Mouse (Mus musculus) embryonic facial prominence, embryonic 11.5 days (tissue): Measurements from ENCODE around the gene B3galt1. TPM values are rescaled to one million over a fixed set of nuclear protein-coding genes. Genes with fewer than 3 reads are reported as not detected.

Experiments used
- ATAC-seq: fragments of 200-750 bp; cut with Nextera tagmentation; replicated peaks from 2 replicates; pipeline ENCODE4 v1.8.0; 2017; ENCODE audit warnings: low read depth; ENCODE audit not compliant: insufficient number of reproducible peaks, low FRiP score, low TSS enrichment
- DNase-seq: peaks from one replicate; pipeline ENCODE4 v3.0.0-alpha.2; 2015; ENCODE audit warnings: low spot score
- H3K27ac ChIP-seq: fragments of 300-500 bp; sonication (generic); replicated peaks from 2 replicates; pipeline ENCODE4 v1.5.1; 2014; ENCODE audit warnings: mild to moderate bottlenecking, low read depth, low read length, control low read depth
- H3K27me3 ChIP-seq: fragments of 300-500 bp; sonication (generic); 2 replicates; pipeline ENCODE4 v1.6.1; 2014; ENCODE audit warnings: mild to moderate bottlenecking, low read length, moderate library complexity, mixed read lengths; ENCODE audit not compliant: control insufficient read depth, insufficient read depth
- H3K36me3 ChIP-seq: fragments of 300-500 bp; sonication (generic); replicated peaks from 2 replicates; pipeline ENCODE4 v1.6.1; 2014; ENCODE audit warnings: low read depth, mild to moderate bottlenecking, low read length, moderate library complexity, mixed read lengths; ENCODE audit not compliant: control insufficient read depth, insufficient read depth
- H3K4me1 ChIP-seq: fragments of 300-500 bp; sonication (generic); 2 replicates; pipeline ENCODE4 v1.6.1; 2014; ENCODE audit warnings: low read length, mixed read lengths; ENCODE audit not compliant: control insufficient read depth, insufficient read depth
- H3K4me2 ChIP-seq: fragments of 300-500 bp; sonication (generic); 2 replicates; pipeline ENCODE4 v1.6.1; 2014; ENCODE audit warnings: low read depth, mild to moderate bottlenecking, control low read depth, low read length, moderate library complexity
- H3K4me3 ChIP-seq: fragments of 300-500 bp; sonication (generic); 2 replicates; pipeline ENCODE4 v1.5.1; 2014; ENCODE audit warnings: low read depth, low read length, control low read depth
- H3K9ac ChIP-seq: fragments of 300-500 bp; sonication (generic); replicated peaks from 2 replicates; pipeline ENCODE4 v1.6.1; 2014; ENCODE audit warnings: mild to moderate bottlenecking, control low read depth, low read length
- H3K9me3 ChIP-seq: fragments of 300-500 bp; sonication (generic); replicated peaks from 2 replicates; pipeline ENCODE4 v1.6.1; 2016; ENCODE audit warnings: mild to moderate bottlenecking, low read length, inconsistent platforms, mixed read lengths; ENCODE audit not compliant: control insufficient read depth
- WGBS: fragments of 180-500 bp; shearing (Covaris S2); extraction: QIAGEN DNeasy Blood & Tissue Kit; methylation state at CpG from one replicate; pipeline ENCODE4 v1.1.7; 2014; 5-methylcytosine and 5-hydroxymethylcytosine counted together
- polyA plus RNA-seq: library from polyadenylated mRNA; unstranded; fragments of >200 nt; fragmentation: Nextera tagmentation; extraction: Ambion mirVana; gene quantifications from 2 replicates; pipeline ENCODE4 v1.2.1, GENCODE M21; 2014

The B3galt1 gene
- polyA plus RNA-seq, 1 experiment from 2014 or later: 9.3 TPM

DNA sequence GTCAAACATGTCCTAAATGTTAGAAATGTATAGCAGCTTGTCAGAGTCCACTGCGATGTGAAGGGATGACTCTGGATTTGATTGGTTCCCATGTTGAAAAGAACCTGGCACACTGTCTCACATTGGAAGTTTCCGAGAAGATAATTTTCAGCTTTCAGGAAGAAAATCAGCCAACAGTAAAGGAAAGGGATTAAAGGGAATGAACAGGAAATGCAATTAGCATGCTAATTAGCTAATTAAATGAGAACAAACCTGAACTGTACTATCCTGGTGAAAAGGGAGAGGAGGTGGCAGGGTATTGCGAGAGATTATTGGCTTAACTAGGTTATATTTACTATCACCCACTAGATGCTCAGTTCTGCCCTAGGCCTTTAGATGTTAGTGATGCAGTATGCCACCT, 185.9 kb downstream of the B3galt1 start:
- no peaks in the 10 kb centered on the region for H3K36me3 ChIP-seq
- H3K27me3 ChIP-seq: no peaks in the 10 kb centered on the region
- ATAC-seq: no peak
- WGBS: 77% methylated on average over 3 of the region's 3 CpGs
- no peaks in the 10 kb centered on the region for H3K9me3 ChIP-seq
- H3K4me3 ChIP-seq: no peak overlapping the region
- H3K27ac ChIP-seq: no peak overlapping the region
- DNase-seq: no peak
- no peak overlapping the region for H3K4me2 ChIP-seq
- no peak overlapping the region for H3K9ac ChIP-seq
- H3K4me1 ChIP-seq: no peaks in the 10 kb centered on the region

DNA sequence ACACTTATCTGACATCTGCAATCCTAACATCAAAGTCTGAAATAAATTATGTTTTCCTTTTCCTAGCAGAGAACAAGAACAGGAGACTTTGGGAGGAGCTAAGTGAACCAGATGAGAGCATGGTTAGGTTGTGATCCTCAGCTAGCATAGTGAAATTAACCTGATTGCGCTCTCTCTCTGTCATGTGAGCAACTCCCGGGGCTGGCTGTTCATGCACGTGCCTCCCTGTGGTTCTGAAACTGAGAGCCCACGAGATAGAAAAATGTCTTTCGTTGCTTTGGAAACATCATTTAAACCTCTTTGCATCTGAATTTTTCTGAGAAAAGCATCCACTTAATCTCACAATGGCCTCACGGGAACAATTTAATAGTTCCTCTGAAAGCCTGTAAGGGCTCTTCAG, 190.8 kb downstream of the B3galt1 start:
- no peak overlapping the region for H3K4me3 ChIP-seq
- no peak overlapping the region for H3K4me2 ChIP-seq
- WGBS: 70% methylated on average over 6 of the region's 6 CpGs
- no peak overlapping the region for H3K27ac ChIP-seq
- no peak overlapping the region for H3K9ac ChIP-seq
- no peaks in the 10 kb centered on the region for H3K9me3 ChIP-seq
- ATAC-seq: no peak
- no peaks in the 10 kb centered on the region for H3K36me3 ChIP-seq
- H3K27me3 ChIP-seq: no peaks in the 10 kb centered on the region
- H3K4me1 ChIP-seq: no peaks in the 10 kb centered on the region
- DNase-seq: no peak

DNA sequence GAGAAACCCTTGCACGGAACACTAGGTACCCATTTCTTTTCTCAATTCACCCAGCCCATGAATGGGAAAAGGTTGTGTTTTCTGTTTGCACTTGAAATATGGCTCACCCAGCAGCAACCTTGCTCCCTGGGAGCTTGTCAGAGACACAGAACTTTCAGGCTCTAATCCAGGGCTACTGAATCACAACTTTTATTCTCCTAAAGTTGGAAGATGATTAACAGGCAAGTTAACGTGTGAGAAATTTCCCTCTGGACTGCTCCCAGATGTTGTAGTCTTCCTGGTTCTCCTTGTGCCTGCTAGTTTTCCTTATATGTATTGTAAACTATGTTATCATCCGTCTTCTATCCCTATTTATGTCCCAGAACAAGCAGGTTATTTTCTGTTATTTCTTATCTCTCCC, 221.9 kb downstream of the B3galt1 start:
- no peaks in the 10 kb centered on the region for H3K36me3 ChIP-seq
- ATAC-seq: no peak

DNA sequence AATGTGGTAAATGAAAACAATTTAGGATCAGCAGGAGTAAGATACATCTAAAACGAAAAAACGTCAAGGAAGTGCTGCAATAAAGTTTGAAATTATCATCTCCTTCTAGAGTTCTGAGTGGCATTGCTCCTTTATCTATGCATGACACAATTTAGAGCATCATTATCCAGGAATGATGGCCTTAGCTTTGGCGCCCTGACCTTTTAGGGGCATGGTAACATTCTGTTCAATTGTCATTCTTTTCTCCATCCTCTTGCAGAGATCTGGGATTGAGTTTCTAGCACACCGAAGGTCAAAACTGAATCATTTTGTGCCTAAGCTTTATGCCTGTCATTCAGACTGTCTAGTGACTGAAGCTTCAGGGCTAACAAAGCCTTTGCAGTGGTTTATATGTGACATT, 231.9 kb downstream of the B3galt1 start:
- ATAC-seq (no peak), DNase-seq (no peak)
- 76% methylated on average over 4 of the region's 4 CpGs for WGBS
- Histone ChIP-seq H3K9me3 (no peaks in the 10 kb centered on the region), H3K4me3 (no peak overlapping the region), H3K27ac (no peak overlapping the region), H3K36me3 (no peaks in the 10 kb centered on the region), H3K27me3 (no peaks in the 10 kb centered on the region), H3K4me1 (no peaks in the 10 kb centered on the region), H3K9ac (no peak overlapping the region), H3K4me2 (no peak overlapping the region)

More for the DNA sequence above, 221.9 kb downstream of the B3galt1 start:
- Histone ChIP-seq H3K4me2 (no peak overlapping the region), H3K4me3 (no peak overlapping the region), H3K4me1 (no peaks in the 10 kb centered on the region), H3K27ac (no peak overlapping the region), H3K9me3 (no peaks in the 10 kb centered on the region), H3K9ac (no peak overlapping the region), H3K27me3 (no peaks in the 10 kb centered on the region)
- 80% methylated on average over 3 of the region's 3 CpGs for WGBS
- no peak for DNase-seq

DNA sequence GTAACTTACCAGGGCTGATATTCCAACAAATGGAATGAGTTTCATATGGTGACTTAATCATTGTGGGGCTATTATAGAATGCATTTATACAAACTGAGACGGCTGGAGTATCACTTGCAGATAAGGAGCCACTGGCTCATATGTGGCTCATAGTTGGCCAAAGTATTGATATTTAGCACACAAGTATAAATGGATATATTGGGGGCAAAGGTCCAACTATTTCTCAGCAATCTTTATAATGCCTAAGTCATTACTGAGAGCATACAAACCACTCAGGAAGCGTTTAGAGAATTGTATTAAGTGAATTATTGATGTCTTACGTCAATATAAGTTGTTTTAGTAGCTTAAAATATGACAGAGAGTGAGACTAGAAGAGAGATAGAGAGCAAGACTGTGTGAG, 234.3 kb downstream of the B3galt1 start:
- no peak for DNase-seq
- no peak overlapping the region for H3K4me2 ChIP-seq
- ATAC-seq: no peak
- no peaks in the 10 kb centered on the region for H3K4me1 ChIP-seq
- H3K27ac ChIP-seq: no peak overlapping the region
- no peak overlapping the region for H3K4me3 ChIP-seq
- H3K9me3 ChIP-seq: no peaks in the 10 kb centered on the region
- WGBS: 81% methylated on average over 3 of the region's 3 CpGs
- H3K27me3 ChIP-seq: no peaks in the 10 kb centered on the region
- no peaks in the 10 kb centered on the region for H3K36me3 ChIP-seq
- no peak overlapping the region for H3K9ac ChIP-seq

DNA sequence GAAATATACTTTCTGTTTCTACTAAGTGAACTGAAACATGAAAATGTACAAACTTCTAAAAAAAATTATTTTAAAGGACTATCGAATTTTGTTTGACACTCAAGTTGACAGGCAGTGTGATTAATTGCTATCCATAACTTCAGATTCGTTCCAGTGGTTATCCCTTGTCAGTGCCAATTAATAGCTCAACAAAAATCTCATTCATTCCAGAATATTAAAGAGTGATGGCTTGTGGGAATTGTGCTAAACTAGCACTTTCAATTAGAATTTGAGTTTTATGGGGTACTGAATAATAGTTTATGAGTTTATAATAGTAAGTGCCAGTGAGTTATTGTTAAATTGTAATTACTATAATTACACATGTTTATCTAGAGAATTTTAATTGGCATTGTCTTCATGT, 250.5 kb downstream of the B3galt1 start:
- DNase-seq (no peak), ATAC-seq (no peak)
- WGBS: 65% methylated on average over 2 of the region's 2 CpGs
- Histone ChIP-seq H3K4me1 (no peaks in the 10 kb centered on the region), H3K27me3 (no peaks in the 10 kb centered on the region), H3K4me2 (no peak overlapping the region), H3K9ac (no peak overlapping the region), H3K4me3 (no peak overlapping the region), H3K27ac (no peak overlapping the region), H3K9me3 (no peaks in the 10 kb centered on the region), H3K36me3 (no peaks in the 10 kb centered on the region)

DNA sequence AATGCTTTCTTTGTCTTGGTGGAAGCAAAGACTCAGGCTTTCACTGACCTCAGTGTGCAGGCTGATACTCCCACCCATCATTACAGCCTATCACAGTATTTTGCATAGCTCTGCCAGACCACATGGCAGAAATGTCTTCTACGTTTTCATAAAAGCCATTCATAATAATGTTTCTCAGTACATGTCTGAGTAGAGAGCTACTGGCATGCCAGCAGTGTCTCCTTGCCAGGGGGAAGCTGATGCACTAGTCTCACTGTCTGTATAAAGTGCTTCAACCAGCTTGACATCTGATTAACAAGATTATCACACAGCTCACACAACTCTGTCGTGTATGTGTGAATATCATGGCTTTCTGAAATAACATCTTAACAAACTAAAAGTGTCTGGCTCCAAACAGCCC, 252.3 kb downstream of the B3galt1 start:
- WGBS: 68% methylated on average over 2 of the region's 2 CpGs
- no peak overlapping the region for H3K4me3 ChIP-seq
- DNase-seq (no peak), ATAC-seq (no peak)
- H3K4me2 ChIP-seq: no peak overlapping the region
- H3K36me3 ChIP-seq: no peaks in the 10 kb centered on the region
- H3K4me1 ChIP-seq: no peaks in the 10 kb centered on the region
- no peaks in the 10 kb centered on the region for H3K27me3 ChIP-seq
- no peak overlapping the region for H3K27ac ChIP-seq
- no peaks in the 10 kb centered on the region for H3K9me3 ChIP-seq
- no peak overlapping the region for H3K9ac ChIP-seq

DNA sequence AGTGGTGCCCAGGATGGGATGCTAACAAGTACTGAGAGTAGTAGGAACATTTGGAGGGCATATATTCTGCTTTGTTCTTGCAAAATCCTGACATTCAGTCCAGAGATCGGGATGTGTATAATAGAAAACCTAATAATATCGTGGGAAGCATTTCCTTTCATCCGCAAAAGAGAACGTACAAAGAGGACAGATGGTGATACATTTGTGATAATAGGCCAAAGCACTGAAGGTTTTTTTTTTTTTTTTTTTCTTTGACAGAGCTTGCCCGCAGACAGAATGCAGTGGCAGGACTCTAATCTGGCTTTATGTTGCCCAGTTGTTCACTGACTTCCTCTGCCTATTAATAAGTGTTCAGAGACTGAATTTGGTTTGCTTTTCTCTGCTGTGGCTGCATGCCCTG, 256.7 kb downstream of the B3galt1 start:
- Histone ChIP-seq H3K36me3 (no peaks in the 10 kb centered on the region), H3K27me3 (no peaks in the 10 kb centered on the region), H3K9me3 (no peaks in the 10 kb centered on the region), H3K4me2 (no peak overlapping the region), H3K27ac (no peak overlapping the region), H3K9ac (no peak overlapping the region), H3K4me3 (no peak overlapping the region), H3K4me1 (no peaks in the 10 kb centered on the region)
- DNase-seq (no peak), ATAC-seq (no peak)
- WGBS: 93% methylated on average over 5 of the region's 5 CpGs
